ENCODE assay signal across 24 mouse cellular contexts in genomic region chr3:89285526-89285925, GRCm38 (mm10). TPM values are rescaled to one million over a fixed set of nuclear protein-coding genes. Genes with fewer than 3 reads are reported as not detected.
DNase-seq lines count a peak whose midpoint lies in the region; ATAC-seq and TF ChIP-seq lines count a peak whose summit lies in the region.
"Had no signal": no experiment of that assay in that cellular context is flagged by ENCODE, and none has a peak within 500 bp of the region (broad histone marks: within the 10 kb centered on the region; RNA-seq: fewer than 3 reads in every experiment).

No protein-coding gene starts in this region.

- no peak overlapping the region for H3K9ac ChIP-seq in forebrain, embryonic 13.5 days
- H3K9ac ChIP-seq in midbrain, embryonic 11.5 days (ENCODE audit: low read length) = no peak overlapping the region
- no peak overlapping the region for H3K9ac ChIP-seq in midbrain, embryonic 16.5 days (ENCODE audit: low read depth, low read length)
- H3K9ac ChIP-seq: heart, embryonic 15.5 days had no signal

- no peak overlapping the region for H3K4me3 ChIP-seq in forebrain, embryonic 10.5 days
- H3K4me3 ChIP-seq in forebrain, embryonic 13.5 days = no peak overlapping the region
- H3K4me3 ChIP-seq in midbrain, embryonic 11.5 days (ENCODE audit: low read depth, low read length) = no peak overlapping the region
- no peak overlapping the region for H3K4me3 ChIP-seq in midbrain, embryonic 16.5 days (ENCODE audit: low read depth, low read length)
- 0 out of 2 replicates have a peak overlapping the region, but pooled peaks have one; percentile 6 for H3K4me3 ChIP-seq in bone marrow macrophage, adult 2 months (ENCODE audit: insufficient read depth, low read length)
- H3K4me3 ChIP-seq: erythroblast, embryonic 14.5 days; gastrocnemius, adult 2 months; heart, adult 2 months; heart, embryonic 15.5 days had no signal

- TF ChIP-seq CTCF in bone marrow macrophage, adult 2 months (IDR thresholded peaks at IDR 0.05; ENCODE audit: low read depth, low read length) = no peak

- H3K4me2 ChIP-seq in forebrain, embryonic 13.5 days = no peak overlapping the region
- H3K4me2 ChIP-seq in midbrain, embryonic 11.5 days = no peak overlapping the region
- no peak overlapping the region for H3K4me2 ChIP-seq in midbrain, embryonic 16.5 days (ENCODE audit: low read length)
- H3K4me2 ChIP-seq: heart, embryonic 11.5 days; heart, embryonic 15.5 days had no signal

- no peak for ATAC-seq in forebrain, embryonic 13.5 days
- ATAC-seq in midbrain, embryonic 11.5 days (ENCODE audit: low FRiP score) = no peak
- no peak for ATAC-seq in midbrain, embryonic 16.5 days
- ATAC-seq: forebrain, embryonic 16.5 days; hindbrain, embryonic 16.5 days; inflammation-experienced regulatory T-cells, adult 6 months; intestine, postnatal 0 days had no signal

- DNase-seq in forebrain, embryonic 10.5 days (ENCODE audit: extremely low spot score, low spot score) = no peak
- DNase-seq in midbrain, embryonic 11.5 days (ENCODE audit: low spot score, missing footprints) = peak; percentile 82
- no peak for DNase-seq in gastrocnemius, postnatal 25 days
- DNase-seq in lung, postnatal 10 days = no peak
- DNase-seq: adrenal gland, adult 8-10 months; adrenal gland, postnatal 36 days; cerebellum, adult 11-12 months; cerebellum, adult 9-10 months; cerebellum, postnatal 25 days; gastrocnemius, adult 2 months; gastrocnemius, postnatal 36 days; heart, adult 2 months; heart, postnatal 14 days had no signal

- H3K4me1 ChIP-seq in forebrain, embryonic 10.5 days = peaks cover 55% of the 10 kb centered on the region
- peaks cover 13% of the 10 kb centered on the region for H3K4me1 ChIP-seq in forebrain, embryonic 13.5 days
- H3K4me1 ChIP-seq in midbrain, embryonic 11.5 days (ENCODE audit: control insufficient read depth, insufficient read depth, low read length) = peaks cover 8% of the 10 kb centered on the region
- peaks cover 7% of the 10 kb centered on the region for H3K4me1 ChIP-seq in midbrain, embryonic 16.5 days (ENCODE audit: control insufficient read depth, insufficient read depth, low read length)
- peaks cover 29% of the 10 kb centered on the region for H3K4me1 ChIP-seq in bone marrow macrophage, adult 2 months (ENCODE audit: control insufficient read depth, insufficient read depth, low read length)

- H3K9me3 ChIP-seq in forebrain, embryonic 10.5 days = no peaks in the 10 kb centered on the region
- H3K9me3 ChIP-seq in forebrain, embryonic 13.5 days (replicated peaks) = no peaks in the 10 kb centered on the region
- H3K9me3 ChIP-seq in midbrain, embryonic 11.5 days (ENCODE audit: control insufficient read depth, low read length) = no peaks in the 10 kb centered on the region
- H3K9me3 ChIP-seq in midbrain, embryonic 16.5 days (replicated peaks; ENCODE audit: control insufficient read depth, low read length, poor library complexity, severe bottlenecking) = no peaks in the 10 kb centered on the region
- H3K9me3 ChIP-seq: G1E; heart, embryonic 15.5 days had no signal

- peaks cover 30% of the 10 kb centered on the region for H3K27me3 ChIP-seq in forebrain, embryonic 10.5 days (ENCODE audit: poor library complexity, severe bottlenecking)
- H3K27me3 ChIP-seq in forebrain, embryonic 13.5 days = peaks cover 15% of the 10 kb centered on the region
- H3K27me3 ChIP-seq in midbrain, embryonic 11.5 days (ENCODE audit: control insufficient read depth, insufficient read depth, low read length) = peaks cover 14% of the 10 kb centered on the region
- H3K27me3 ChIP-seq in midbrain, embryonic 16.5 days (ENCODE audit: control insufficient read depth, insufficient read depth, low read depth, low read length) = 0 out of 2 replicates have a peak, but pooled peaks cover 4% of the 10 kb centered on the region
- H3K27me3 ChIP-seq: heart, embryonic 15.5 days had no signal

- H3K36me3 ChIP-seq in forebrain, embryonic 10.5 days (replicated peaks) = no peaks in the 10 kb centered on the region
- no peaks in the 10 kb centered on the region for H3K36me3 ChIP-seq in forebrain, embryonic 13.5 days (ENCODE audit: poor library complexity, severe bottlenecking)
- no peaks in the 10 kb centered on the region for H3K36me3 ChIP-seq in midbrain, embryonic 11.5 days (ENCODE audit: control insufficient read depth, insufficient read depth, low read length)
- no peaks in the 10 kb centered on the region for H3K36me3 ChIP-seq in midbrain, embryonic 16.5 days (ENCODE audit: control insufficient read depth, insufficient read depth, low read length)
- H3K36me3 ChIP-seq: G1E; heart, embryonic 15.5 days had no signal

- H3K27ac ChIP-seq in forebrain, embryonic 10.5 days = 0 out of 2 replicates have a peak overlapping the region, but pooled peaks have one; percentile 40
- no peak overlapping the region for H3K27ac ChIP-seq in forebrain, embryonic 13.5 days
- no peak overlapping the region for H3K27ac ChIP-seq in midbrain, embryonic 11.5 days (ENCODE audit: low read depth, low read length)
- H3K27ac ChIP-seq in midbrain, embryonic 16.5 days (ENCODE audit: low read length) = no peak overlapping the region
- H3K27ac ChIP-seq in bone marrow macrophage, adult 2 months (ENCODE audit: insufficient read depth, low read depth, low read length) = peak overlapping the region; percentile 79
- H3K27ac ChIP-seq: gastrocnemius, adult 2 months; heart, adult 2 months; heart, embryonic 15.5 days had no signal

- WGBS in forebrain, embryonic 10.5 days = 34% methylated on average over 2 of the region's 2 CpGs
- 52% methylated on average over 2 of the region's 2 CpGs for whole genome bisulfite sequencing in forebrain, embryonic 13.5 days
- 44% methylated on average over 2 of the region's 2 CpGs for WGBS in midbrain, embryonic 11.5 days
- 47% methylated on average over 2 of the region's 2 CpGs for WGBS in midbrain, embryonic 16.5 days

- TF ChIP-seq POLR2A in bone marrow macrophage, adult 2 months (IDR thresholded peaks at IDR 0.05; ENCODE audit: borderline replicate concordance, low read depth, low read length) = no peak

RNA-seq across cellular contexts. Expression of gene Efna1, which starts 4.6 kb away (rescaled TPM):
- polyA plus RNA-seq in forebrain, embryonic 10.5 days (2016; fragmentation: Nextera tagmentation; extraction: Ambion mirVana) = 12.9 and 13.2 TPM in 2 replicates
- polyA plus RNA-seq in forebrain, embryonic 13.5 days (2015; fragmentation: Nextera tagmentation; extraction: Ambion mirVana) = 9.5 and 10.9 TPM in 2 replicates
- 12.2 and 12.5 TPM in 2 replicates for polyA plus RNA-seq in midbrain, embryonic 11.5 days (2014; fragmentation: Nextera tagmentation; extraction: Ambion mirVana)
- polyA plus RNA-seq in midbrain, embryonic 16.5 days (2015; fragmentation: Nextera tagmentation; extraction: Ambion mirVana) = 6.8 and 7.4 TPM in 2 replicates
- 0.96 TPM in 1 of 2 replicates, not detected in the other for polyA plus RNA-seq in bone marrow macrophage, adult 2 months (2012; ENCODE audit: insufficient read depth, insufficient read length, missing spikeins)
- 10 to 100 TPM; 10.2 to 12.8 TPM for total RNA-seq in gastrocnemius, postnatal 25 days (2021)
- polyA plus RNA-seq: G1E; inflammation-experienced regulatory T-cells, adult 6 months had no signal

RNA-seq across cellular contexts. Expression of gene Slc50a1, which starts 15.2 kb away (rescaled TPM):
- 25.1 and 26.0 TPM in 2 replicates for polyA plus RNA-seq in forebrain, embryonic 10.5 days (2016; fragmentation: Nextera tagmentation; extraction: Ambion mirVana)
- 25.8 and 32.7 TPM in 2 replicates for polyA plus RNA-seq in forebrain, embryonic 13.5 days (2015; fragmentation: Nextera tagmentation; extraction: Ambion mirVana)
- polyA plus RNA-seq in midbrain, embryonic 11.5 days (2014; fragmentation: Nextera tagmentation; extraction: Ambion mirVana) = 33.0 and 34.7 TPM in 2 replicates
- polyA plus RNA-seq in midbrain, embryonic 16.5 days (2015; fragmentation: Nextera tagmentation; extraction: Ambion mirVana) = 40.2 and 41.3 TPM in 2 replicates
- polyA plus RNA-seq in bone marrow macrophage, adult 2 months (2012; ENCODE audit: insufficient read depth, insufficient read length, missing spikeins) = 42.7 and 55.2 TPM in 2 replicates
- 10 to 100 TPM in 1 of 2 experiments, 1 to 10 TPM in 1; 8.2 to 11.4 TPM for total RNA-seq in gastrocnemius, postnatal 25 days (2021)
- polyA plus RNA-seq: G1E had no signal

RNA-seq across cellular contexts. Expression of gene Dpm3, which starts 26.4 kb away (rescaled TPM):
- polyA plus RNA-seq in forebrain, embryonic 10.5 days (2016; fragmentation: Nextera tagmentation; extraction: Ambion mirVana) = 76.7 and 78.6 TPM in 2 replicates
- 100 and 106 TPM in 2 replicates for polyA plus RNA-seq in forebrain, embryonic 13.5 days (2015; fragmentation: Nextera tagmentation; extraction: Ambion mirVana)
- 83.0 and 87.2 TPM in 2 replicates for polyA plus RNA-seq in midbrain, embryonic 11.5 days (2014; fragmentation: Nextera tagmentation; extraction: Ambion mirVana)
- polyA plus RNA-seq in midbrain, embryonic 16.5 days (2015; fragmentation: Nextera tagmentation; extraction: Ambion mirVana) = 60.4 and 64.5 TPM in 2 replicates
- polyA plus RNA-seq in bone marrow macrophage, adult 2 months (2012; ENCODE audit: insufficient read depth, insufficient read length, missing spikeins) = 62.0 and 66.3 TPM in 2 replicates
- 10 to 100 TPM; 24.7 to 28.8 TPM for total RNA-seq in gastrocnemius, postnatal 25 days (2021)

RNA-seq across cellular contexts. Expression of gene Efna3, which starts 37.2 kb away (rescaled TPM):
- 3.0 and 4.0 TPM in 2 replicates for polyA plus RNA-seq in forebrain, embryonic 10.5 days (2016; fragmentation: Nextera tagmentation; extraction: Ambion mirVana)
- 18.7 and 23.4 TPM in 2 replicates for polyA plus RNA-seq in forebrain, embryonic 13.5 days (2015; fragmentation: Nextera tagmentation; extraction: Ambion mirVana)
- polyA plus RNA-seq in midbrain, embryonic 11.5 days (2014; fragmentation: Nextera tagmentation; extraction: Ambion mirVana) = 4.6 and 6.4 TPM in 2 replicates
- polyA plus RNA-seq in midbrain, embryonic 16.5 days (2015; fragmentation: Nextera tagmentation; extraction: Ambion mirVana) = 40.5 and 59.0 TPM in 2 replicates
- polyA plus RNA-seq in bone marrow macrophage, adult 2 months (2012; ENCODE audit: insufficient read depth, insufficient read length, missing spikeins) = not detected in 2 replicates
- not detected for total RNA-seq in gastrocnemius, postnatal 25 days (2021)
- total RNA-seq: G1E; gastrocnemius, adult 2 months; gastrocnemius, postnatal 36 days; heart, adult 2 months; heart, postnatal 14 days had no signal
- polyA plus RNA-seq: erythroblast, embryonic 14.5 days; G1E; heart, adult 2 months; inflammation-experienced regulatory T-cells, adult 6 months had no signal

RNA-seq across cellular contexts. Expression of gene Trim46, which starts 39.4 kb away (rescaled TPM):
- polyA plus RNA-seq in forebrain, embryonic 10.5 days (2016; fragmentation: Nextera tagmentation; extraction: Ambion mirVana) = 4.4 and 5.4 TPM in 2 replicates
- polyA plus RNA-seq in forebrain, embryonic 13.5 days (2015; fragmentation: Nextera tagmentation; extraction: Ambion mirVana) = 36.6 and 43.2 TPM in 2 replicates
- polyA plus RNA-seq in midbrain, embryonic 11.5 days (2014; fragmentation: Nextera tagmentation; extraction: Ambion mirVana) = 7.1 and 8.5 TPM in 2 replicates
- polyA plus RNA-seq in midbrain, embryonic 16.5 days (2015; fragmentation: Nextera tagmentation; extraction: Ambion mirVana) = 90.3 and 91.2 TPM in 2 replicates
- 0.34 and 0.84 TPM in 2 replicates for polyA plus RNA-seq in bone marrow macrophage, adult 2 months (2012; ENCODE audit: insufficient read depth, insufficient read length, missing spikeins)
- under 1 TPM; 0.28 to 0.38 TPM for total RNA-seq in gastrocnemius, postnatal 25 days (2021)

Comparison
In these comparisons a context has a peak if more than half of its experiments do, and no peak if none do; other contexts are left out.
1. H3K27ac ChIP-seq: peak in forebrain, embryonic 10.5 days (single experiment) and bone marrow macrophage, adult 2 months (single experiment); none in forebrain, embryonic 13.5 days (single experiment), midbrain, embryonic 11.5 days (single experiment) and midbrain, embryonic 16.5 days (single experiment).